Mouse (Mus musculus) lung, postnatal 36 days (tissue): Measurements from ENCODE around the gene Gm3409.
A peak's percentile ranks its signal among the peaks of the same experiment; 100 is the strongest.
"Not testable (repeated sequence)": the region's sequence is repeated elsewhere in the genome, so short reads cannot be mapped to it uniquely, and the experiment has no call there.

Source experiments
- DNase-seq: peaks from one replicate; pipeline ENCODE4 v3.0.0; 2022; ENCODE audit warnings: mixed read lengths

Gm3409 gene

GRCm38 (mm10) chr5:146537347-146537746, at the start of gene Gm3409:
Gene Gm3409, plus strand, starts transcription at chr5:146537647.
- not testable (repeated sequence) for DNase-seq

- peak; percentile 45 for DNase-seq
These were observed 48.5 kb upstream of the Gm3409 start for GRCm38 (mm10) chr5:146488959-146489358.

- DNase-seq: not testable (repeated sequence)
These were observed 46.4 kb upstream of the Gm3409 start, which contains the start of gene Gm6370 for GRCm38 (mm10) chr5:146491063-146491462. Gene Gm6370, plus strand, starts transcription at chr5:146491363.

- not testable (repeated sequence) for DNase-seq
These were observed 35.3 kb upstream of the Gm3409 start, which contains the start of gene 4930449I24Rik for GRCm38 (mm10) chr5:146502099-146502498. Gene 4930449I24Rik, plus strand, starts transcription at chr5:146502399.

- not testable (repeated sequence) for DNase-seq
These were observed 23.6 kb upstream of the Gm3409 start, which contains the start of gene Gm3402 for GRCm38 (mm10) chr5:146513823-146514222. Gene Gm3402, plus strand, starts transcription at chr5:146514123.

GRCm38 (mm10) chr5:146525501-146525900, 11.9 kb upstream of the Gm3409 start, which contains the start of gene Gm3404:
Gene Gm3404, plus strand, starts transcription at chr5:146525801.
- not testable (repeated sequence) for DNase-seq

GRCm38 (mm10) chr5:146555836-146556235, 18.4 kb downstream of the Gm3409 start, which contains the start of gene Gm3415:
Gene Gm3415, plus strand, starts transcription at chr5:146556136.
- DNase-seq: not testable (repeated sequence)

GRCm38 (mm10) chr5:146564259-146564658, 26.8 kb downstream of the Gm3409 start:
- DNase-seq: no peak

- no peak for DNase-seq
These were observed 29.6 kb downstream of the Gm3409 start for GRCm38 (mm10) chr5:146567054-146567453.

- not testable (repeated sequence) for DNase-seq
These were observed 32.7 kb downstream of the Gm3409 start for GRCm38 (mm10) chr5:146570179-146570578.

- DNase-seq: not testable (repeated sequence)
These were observed 34.6 kb downstream of the Gm3409 start for GRCm38 (mm10) chr5:146571830-146572734.

- DNase-seq: not testable (repeated sequence)
These were observed 35.2 kb downstream of the Gm3409 start for GRCm38 (mm10) chr5:146572735-146573042.

GRCm38 (mm10) chr5:146576668-146577067, 39.2 kb downstream of the Gm3409 start:
- DNase-seq: no peak

GRCm38 (mm10) chr5:146584156-146584477, 46.7 kb downstream of the Gm3409 start:
- no peak for DNase-seq

- DNase-seq: no peak
These were observed 47.2 kb downstream of the Gm3409 start, which contains the start of gene Gpr12 for GRCm38 (mm10) chr5:146584478-146585306. Gene Gpr12, minus strand, starts transcription at chr5:146585239.

GRCm38 (mm10) chr5:146585307-146585651, 47.8 kb downstream of the Gm3409 start:
- no peak for DNase-seq

GRCm38 (mm10) chr5:146586357-146587070, 49.1 kb downstream of the Gm3409 start:
- no peak for DNase-seq
